Mouse (Mus musculus) cortical plate, adult 2 months (tissue): ENCODE data around the gene Armc8.

Source experiments
- CTCF ChIP-seq: fragments of 200-500 bp; IDR thresholded peaks from 2 replicates; pipeline ENCODE4 v1.5.1; 2011; ENCODE audit warnings: mild to moderate bottlenecking, control low read depth, low read length; ENCODE audit not compliant: insufficient read depth; ENCODE audit errors: extremely low read depth
- POLR2A ChIP-seq: fragments of 200-500 bp; IDR thresholded peaks from 2 replicates; pipeline ENCODE4 v1.6.1; 2011; ENCODE audit warnings: mild to moderate bottlenecking, low read length, control low read depth; ENCODE audit not compliant: insufficient read depth; ENCODE audit errors: extremely low read depth

- no peak for TF ChIP-seq CTCF
- TF ChIP-seq POLR2A, result no peak
Observed at GRCm38 (mm10) chr9:99435619-99436181, 133.0 kb downstream of the Armc8 start.
